Mouse (Mus musculus) heart, embryonic 16.5 days (tissue): ENCODE measurements around the gene Galntl6. TPM values are rescaled to one million over a fixed set of nuclear protein-coding genes. Genes with fewer than 3 reads are reported as not detected.

Experiments
- ATAC-seq: fragments of 200-750 bp; cut with Nextera tagmentation; replicated peaks from 2 replicates; pipeline ENCODE4 v1.8.0; 2017; ENCODE audit warnings: moderate number of reproducible peaks; ENCODE audit not compliant: insufficient read depth, low FRiP score; ENCODE audit errors: extremely low read depth
- H3K27ac ChIP-seq: fragments of 300-500 bp; sonication (generic); 2 replicates; pipeline ENCODE4 v1.5.1; 2014; ENCODE audit warnings: mild to moderate bottlenecking, low read length, control low read depth, moderate library complexity
- H3K27me3 ChIP-seq: fragments of 300-500 bp; sonication (generic); 2 replicates; pipeline ENCODE4 v1.6.1; 2014; ENCODE audit warnings: low read length, mixed read lengths; ENCODE audit not compliant: control insufficient read depth, insufficient read depth
- H3K36me3 ChIP-seq: fragments of 300-500 bp; sonication (generic); 2 replicates; pipeline ENCODE4 v1.6.1; 2014; ENCODE audit not compliant: control insufficient read depth, insufficient read depth
- H3K4me1 ChIP-seq: fragments of 300-500 bp; sonication (generic); 2 replicates; pipeline ENCODE4 v1.6.1; 2014; ENCODE audit warnings: low read length, mixed read lengths; ENCODE audit not compliant: control insufficient read depth, insufficient read depth
- H3K4me2 ChIP-seq: fragments of 300-500 bp; sonication (generic); 2 replicates; pipeline ENCODE4 v1.6.1; 2014; ENCODE audit warnings: low read depth, mild to moderate bottlenecking, control low read depth, low read length
- H3K4me3 ChIP-seq: fragments of 300-500 bp; sonication (generic); 2 replicates; pipeline ENCODE4 v1.5.1; 2014; ENCODE audit warnings: mild to moderate bottlenecking, control low read depth, low read length
- H3K9ac ChIP-seq: fragments of 300-500 bp; sonication (generic); 2 replicates; pipeline ENCODE4 v1.6.1; 2014; ENCODE audit warnings: low read length, control low read depth
- H3K9me3 ChIP-seq: fragments of 300-500 bp; sonication (generic); replicated peaks from 2 replicates; pipeline ENCODE4 v1.6.1; 2016; ENCODE audit warnings: low read length; ENCODE audit not compliant: control insufficient read depth
- WGBS: fragments of 180-500 bp; shearing (Covaris S2); extraction: QIAGEN DNeasy Blood & Tissue Kit; methylation state at CpG from one replicate; pipeline ENCODE4 v1.1.7; 2014; 5-methylcytosine and 5-hydroxymethylcytosine counted together
- polyA plus RNA-seq: library from polyadenylated mRNA; unstranded; fragments of >200 nt; fragmentation: Nextera tagmentation; extraction: Ambion mirVana; gene quantifications from 2 replicates; pipeline ENCODE4 v1.2.1, GENCODE M21; 2015

Galntl6 gene
- polyA plus RNA-seq, 1 experiment from 2014 or later: 0.03 TPM

DNA sequence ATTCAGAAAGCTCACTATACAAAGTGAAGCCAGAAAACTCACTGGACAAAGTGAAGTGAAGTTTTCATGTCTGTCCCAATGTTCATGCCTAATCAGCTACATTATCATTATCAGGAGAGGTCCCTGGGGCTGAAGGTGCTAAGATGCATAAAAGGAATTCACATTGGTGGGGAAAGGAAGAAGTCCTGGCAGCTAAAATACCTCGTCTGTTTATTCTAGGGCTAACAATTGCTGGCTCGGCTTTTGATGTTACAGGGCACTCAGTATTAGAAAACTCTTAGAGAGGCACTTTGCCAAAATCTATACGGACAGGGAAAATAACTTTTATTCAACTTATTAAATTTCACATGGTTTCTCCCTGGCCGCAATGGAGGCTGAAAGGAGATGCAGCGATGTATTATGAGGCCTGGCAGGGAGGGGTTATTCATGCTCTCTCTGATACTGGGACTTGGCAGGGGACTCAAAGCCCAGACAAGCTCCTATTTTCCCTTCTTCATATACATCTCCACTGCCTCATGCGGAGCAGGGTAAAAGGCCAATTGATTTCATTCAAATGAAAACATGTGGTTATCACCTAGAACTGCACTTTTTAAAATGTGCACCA is 234.5 kb downstream of the Galntl6 start:
- H3K27me3 ChIP-seq: no peaks in the 10 kb centered on the region
- no peak overlapping the region for H3K4me2 ChIP-seq
- WGBS: 41% methylated on average over 6 of the region's 6 CpGs
- H3K9me3 ChIP-seq: no peaks in the 10 kb centered on the region
- H3K36me3 ChIP-seq: no peaks in the 10 kb centered on the region
- no peak overlapping the region for H3K27ac ChIP-seq
- no peak overlapping the region for H3K4me3 ChIP-seq
- H3K9ac ChIP-seq: no peak overlapping the region
- ATAC-seq: no peak
- no peaks in the 10 kb centered on the region for H3K4me1 ChIP-seq

DNA sequence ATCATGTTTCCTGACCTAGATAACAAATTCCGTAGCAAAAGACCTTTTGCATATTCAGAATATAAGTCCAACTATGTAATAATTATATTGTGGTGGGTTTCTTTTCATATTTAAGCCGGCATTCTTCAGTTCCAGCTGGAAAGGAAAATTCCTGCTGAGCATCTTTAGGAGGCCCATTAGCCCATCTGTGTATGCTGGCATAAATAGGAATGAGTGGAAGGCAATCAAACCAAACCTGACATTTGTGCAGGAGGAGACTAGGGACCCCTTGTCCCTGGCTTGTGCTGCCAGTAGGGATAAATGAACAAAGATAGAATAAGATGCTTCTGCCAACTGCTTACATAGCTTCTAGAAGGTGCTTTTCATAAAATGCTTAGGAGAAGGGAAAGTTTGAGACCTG is 243.4 kb downstream of the Galntl6 start:
- no peaks in the 10 kb centered on the region for H3K9me3 ChIP-seq
- H3K4me2 ChIP-seq: no peak overlapping the region
- no peaks in the 10 kb centered on the region for H3K27me3 ChIP-seq
- H3K9ac ChIP-seq: no peak overlapping the region
- H3K36me3 ChIP-seq: no peaks in the 10 kb centered on the region
- no peak overlapping the region for H3K27ac ChIP-seq
- H3K4me3 ChIP-seq: no peak overlapping the region
- H3K4me1 ChIP-seq: no peaks in the 10 kb centered on the region
- 63% methylated on average over 2 of the region's 2 CpGs for WGBS
- ATAC-seq: no peak

DNA sequence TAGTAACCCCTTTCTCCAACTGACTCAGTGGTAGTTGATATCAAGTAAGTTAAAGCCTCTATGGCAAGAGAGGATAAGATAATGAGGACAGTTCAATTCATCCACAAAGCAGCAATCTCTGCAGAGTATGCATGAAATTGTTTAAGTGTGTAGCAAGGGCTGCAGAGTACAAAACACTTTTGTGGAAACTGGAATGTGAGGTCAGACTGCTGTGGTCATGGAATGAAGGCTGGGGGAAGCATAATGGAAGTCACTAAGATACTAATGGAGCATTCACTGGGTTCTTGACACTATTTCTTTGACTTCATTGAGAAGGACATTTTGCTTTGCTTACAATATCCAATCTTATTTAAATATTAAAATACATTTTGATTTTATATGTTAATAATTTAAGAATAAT is 252.4 kb downstream of the Galntl6 start:
- Histone ChIP-seq H3K36me3 (no peaks in the 10 kb centered on the region), H3K27ac (no peak overlapping the region), H3K4me2 (no peak overlapping the region), H3K9me3 (no peaks in the 10 kb centered on the region), H3K9ac (no peak overlapping the region), H3K4me3 (no peak overlapping the region), H3K27me3 (no peaks in the 10 kb centered on the region), H3K4me1 (no peaks in the 10 kb centered on the region)
- ATAC-seq: no peak

DNA sequence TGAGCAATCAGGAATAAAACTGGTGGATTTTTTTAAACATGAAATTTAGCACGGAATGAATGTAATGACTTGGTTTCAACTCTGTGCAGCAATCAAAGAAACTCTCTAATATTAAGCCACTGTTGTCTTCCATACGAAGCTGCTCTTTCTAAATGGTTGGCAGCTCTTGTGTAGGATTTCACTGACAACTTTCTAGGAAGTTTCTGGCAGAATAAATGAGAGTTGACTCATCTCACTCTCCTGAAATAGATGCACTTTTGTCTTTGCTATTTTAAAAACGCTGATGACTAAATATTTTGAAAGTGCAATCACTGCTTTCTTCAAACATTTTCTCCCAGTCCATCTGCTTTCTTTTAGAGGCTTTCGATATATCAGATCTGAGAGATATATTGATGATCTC is 256.8 kb downstream of the Galntl6 start:
- WGBS: 57% methylated on average over 4 of the region's 4 CpGs
- no peaks in the 10 kb centered on the region for H3K27me3 ChIP-seq
- no peak overlapping the region for H3K27ac ChIP-seq
- no peak overlapping the region for H3K9ac ChIP-seq
- no peak for ATAC-seq
- no peaks in the 10 kb centered on the region for H3K36me3 ChIP-seq
- no peak overlapping the region for H3K4me2 ChIP-seq
- no peaks in the 10 kb centered on the region for H3K4me1 ChIP-seq
- H3K9me3 ChIP-seq: no peaks in the 10 kb centered on the region
- no peak overlapping the region for H3K4me3 ChIP-seq

DNA sequence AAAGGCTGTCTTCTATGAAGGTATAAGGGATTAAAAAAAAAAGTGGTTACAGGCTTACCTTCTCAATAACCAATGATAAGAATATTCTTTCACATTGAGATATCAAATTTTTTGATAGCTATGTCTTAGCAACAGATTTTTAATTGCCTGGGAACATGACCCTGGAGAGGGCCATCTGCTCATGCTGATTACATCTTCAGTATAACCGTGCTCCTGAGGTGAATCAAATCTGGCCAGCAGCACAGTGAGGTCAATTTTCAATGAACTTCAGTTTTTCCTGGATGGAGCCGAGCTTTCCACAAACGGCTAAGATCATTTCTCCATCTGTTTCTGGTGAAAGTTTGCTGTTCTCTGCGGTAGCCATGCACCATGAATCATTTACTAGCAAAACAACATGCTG is 306.0 kb downstream of the Galntl6 start:
- Histone ChIP-seq H3K4me2 (no peak overlapping the region), H3K27me3 (no peaks in the 10 kb centered on the region), H3K27ac (no peak overlapping the region), H3K9ac (no peak overlapping the region), H3K4me1 (no peaks in the 10 kb centered on the region), H3K4me3 (no peak overlapping the region), H3K36me3 (no peaks in the 10 kb centered on the region), H3K9me3 (no peaks in the 10 kb centered on the region)
- no peak for ATAC-seq
- 72% methylated on average over 4 of the region's 4 CpGs for WGBS

DNA sequence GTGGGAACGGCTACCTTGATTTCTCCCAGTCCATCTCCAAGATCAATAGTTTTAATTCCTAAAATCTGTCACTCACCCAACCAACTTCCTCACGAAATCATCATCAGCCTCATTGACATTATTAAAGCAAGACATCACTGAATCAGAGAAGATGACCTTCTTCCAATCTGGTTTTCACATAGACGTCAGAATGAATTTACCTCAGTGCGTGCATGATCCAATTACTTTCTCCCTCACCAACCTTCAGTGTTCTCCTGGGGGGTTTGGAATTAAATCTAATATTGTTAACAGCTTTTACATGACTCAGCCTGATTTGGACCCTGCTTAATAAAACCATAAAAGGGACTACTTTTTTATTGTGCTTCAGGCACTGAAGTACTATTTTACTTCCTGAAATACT is 307.7 kb downstream of the Galntl6 start:
- WGBS: 83% methylated on average over 4 of the region's 4 CpGs
- no peaks in the 10 kb centered on the region for H3K4me1 ChIP-seq
- no peak overlapping the region for H3K27ac ChIP-seq
- ATAC-seq: no peak
- no peak overlapping the region for H3K9ac ChIP-seq
- no peaks in the 10 kb centered on the region for H3K9me3 ChIP-seq
- no peak overlapping the region for H3K4me2 ChIP-seq
- no peaks in the 10 kb centered on the region for H3K27me3 ChIP-seq
- no peak overlapping the region for H3K4me3 ChIP-seq
- no peaks in the 10 kb centered on the region for H3K36me3 ChIP-seq

DNA sequence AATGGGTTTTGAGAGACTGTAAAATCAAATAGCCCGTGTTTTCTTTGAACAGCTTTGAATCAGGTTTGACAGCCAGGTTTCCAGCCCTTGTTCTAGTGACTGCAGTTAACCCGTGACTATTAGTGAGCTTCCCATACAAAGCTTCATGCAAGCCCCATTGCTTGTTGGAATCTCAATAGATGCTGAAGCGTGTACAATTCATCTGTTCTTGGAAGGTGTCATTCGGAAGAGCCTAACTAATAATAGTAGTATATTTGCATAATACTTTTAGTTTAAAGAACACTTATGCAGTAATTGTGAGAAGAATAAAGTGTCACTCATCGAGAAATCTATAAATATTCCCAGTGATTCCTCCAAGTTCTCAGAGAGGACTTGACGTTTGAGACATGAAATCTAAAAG is 314.6 kb downstream of the Galntl6 start:
- no peaks in the 10 kb centered on the region for H3K27me3 ChIP-seq
- no peaks in the 10 kb centered on the region for H3K9me3 ChIP-seq
- H3K4me3 ChIP-seq: no peak overlapping the region
- no peak overlapping the region for H3K27ac ChIP-seq
- ATAC-seq: no peak
- no peaks in the 10 kb centered on the region for H3K4me1 ChIP-seq
- WGBS: 70% methylated on average over 6 of the region's 6 CpGs
- H3K36me3 ChIP-seq: no peaks in the 10 kb centered on the region
- no peak overlapping the region for H3K4me2 ChIP-seq
- no peak overlapping the region for H3K9ac ChIP-seq

DNA sequence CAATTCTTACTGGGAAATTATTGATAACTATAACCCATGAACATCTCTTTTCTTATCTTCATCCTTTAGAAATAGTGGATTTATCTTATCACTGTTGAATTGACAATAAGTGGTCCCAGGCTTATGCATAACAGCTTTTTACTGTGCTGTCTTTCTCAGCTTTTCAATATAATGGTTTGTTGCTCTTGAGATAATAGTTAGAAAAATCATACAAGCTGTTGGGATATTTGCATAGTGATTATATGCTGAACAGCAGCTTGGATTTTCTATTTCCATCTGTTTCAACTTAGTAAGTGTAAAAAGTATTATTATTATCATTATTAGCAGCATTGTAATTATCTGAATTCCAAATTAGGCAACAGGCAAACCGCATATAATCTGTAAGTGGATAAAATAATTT is 337.1 kb downstream of the Galntl6 start:
- no peaks in the 10 kb centered on the region for H3K27me3 ChIP-seq
- H3K9me3 ChIP-seq: no peaks in the 10 kb centered on the region
- WGBS: 73% methylated on average over 1 of the region's 1 CpGs
- ATAC-seq: no peak
- H3K27ac ChIP-seq: no peak overlapping the region
- no peaks in the 10 kb centered on the region for H3K4me1 ChIP-seq
- H3K36me3 ChIP-seq: no peaks in the 10 kb centered on the region
- no peak overlapping the region for H3K9ac ChIP-seq
- no peak overlapping the region for H3K4me3 ChIP-seq
- H3K4me2 ChIP-seq: no peak overlapping the region

DNA sequence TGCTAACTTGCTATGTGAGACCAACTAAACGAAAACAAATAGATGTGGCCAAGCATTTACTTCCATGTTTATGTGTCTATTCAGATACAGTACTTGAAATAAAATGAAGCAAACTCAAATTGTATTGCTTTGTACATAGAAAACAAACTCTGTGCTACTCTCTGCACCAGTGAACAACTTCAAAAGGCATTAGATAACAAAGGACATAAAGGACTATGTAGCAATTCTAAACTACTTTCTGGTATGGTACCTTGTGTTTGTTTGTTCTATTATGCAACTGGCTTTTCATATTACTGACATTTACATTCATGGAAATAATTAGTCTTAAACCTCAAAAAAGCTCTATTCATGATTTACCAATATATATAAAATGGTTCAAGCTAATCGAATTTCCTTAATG is 344.4 kb downstream of the Galntl6 start:
- WGBS: 54% methylated on average over 2 of the region's 2 CpGs

DNA sequence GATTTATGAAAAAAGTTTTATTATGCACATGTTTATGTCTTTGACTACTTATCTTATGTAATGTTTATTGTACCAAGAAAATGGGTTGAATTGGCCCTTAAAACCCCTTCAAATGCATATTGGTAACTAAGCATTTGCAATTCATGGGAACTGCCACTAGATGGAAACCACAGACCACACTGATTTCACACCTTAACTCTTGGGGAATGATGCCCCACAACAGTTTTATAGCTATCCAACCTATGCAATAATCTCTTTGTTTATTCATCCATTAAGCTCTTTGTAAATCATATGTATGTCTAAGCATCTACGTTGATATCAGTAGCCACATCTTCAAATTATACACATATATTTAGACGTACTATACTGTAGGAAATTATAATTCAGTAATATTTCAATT is 346.3 kb downstream of the Galntl6 start:
- Histone ChIP-seq H3K4me1 (no peaks in the 10 kb centered on the region), H3K27ac (no peak overlapping the region), H3K4me3 (no peak overlapping the region), H3K9ac (no peak overlapping the region), H3K27me3 (no peaks in the 10 kb centered on the region), H3K4me2 (no peak overlapping the region), H3K9me3 (no peaks in the 10 kb centered on the region), H3K36me3 (no peaks in the 10 kb centered on the region)
- WGBS: 53% methylated on average over 2 of the region's 2 CpGs
- no peak for ATAC-seq

More for the DNA sequence above, 344.4 kb downstream of the Galntl6 start:
- Histone ChIP-seq H3K4me3 (no peak overlapping the region), H3K27me3 (no peaks in the 10 kb centered on the region), H3K27ac (no peak overlapping the region), H3K4me1 (no peaks in the 10 kb centered on the region), H3K36me3 (no peaks in the 10 kb centered on the region), H3K4me2 (no peak overlapping the region), H3K9ac (no peak overlapping the region), H3K9me3 (no peaks in the 10 kb centered on the region)
- no peak for ATAC-seq
